Mouse (Mus musculus): Measurements from ENCODE around the gene Galnt14.

GRCm38 (mm10) chr17:73557101-73557500, 153.2 kb downstream of the Galnt14 start:
- no peak for TF ChIP-seq CTCF (IDR thresholded peaks at IDR 0.05; ENCODE audit: insufficient read depth, low read length)
- no peak for TF ChIP-seq POLR2A (IDR thresholded peaks at IDR 0.05; ENCODE audit: borderline replicate concordance, extremely low read depth, low read depth, low read length)

All from lung, adult 2 months (tissue).